Mouse (Mus musculus) adrenal gland, postnatal 4 days (tissue): Measurements from ENCODE around the gene Pitpnm3. TPM values are rescaled to one million over a fixed set of nuclear protein-coding genes. Genes with fewer than 3 reads are reported as not detected.

Experiments used
- DNase-seq, 2 experiments: peaks; one replicate each; pipeline ENCODE4 v3.0.0; 2021 to 2022; ENCODE audit warnings: low spot score in 2 of 2, mixed read lengths in 2 of 2
- total RNA-seq, 2 experiments: library from RNA; stranded (reverse); gene quantifications; 2 replicates each; pipeline ENCODE4 v1.2.3; 2021

Pitpnm3 gene
- total RNA-seq, 2 experiments from 2014 or later, result 0.79 to 1.4 TPM

- DNase-seq, result no peak
These were observed 829 bp upstream of the Pitpnm3 start for GRCm38 (mm10) chr11:72136231-72136982.

GRCm38 (mm10) chr11:72134536-72135382, 819 bp downstream of the Pitpnm3 start:
- no peak for DNase-seq

GRCm38 (mm10) chr11:72133075-72133474, 2.5 kb downstream of the Pitpnm3 start:
- no peak for DNase-seq

- DNase-seq, result peak in 1 of 2 experiments; percentile 32
These were observed 3.3 kb downstream of the Pitpnm3 start for GRCm38 (mm10) chr11:72132266-72132665.

- DNase-seq, result no peak
These were observed 3.9 kb downstream of the Pitpnm3 start for GRCm38 (mm10) chr11:72131697-72132096.

- no peak for DNase-seq
These were observed 4.7 kb downstream of the Pitpnm3 start for GRCm38 (mm10) chr11:72130905-72131304.

- DNase-seq, result no peak
These were observed 5.1 kb downstream of the Pitpnm3 start for GRCm38 (mm10) chr11:72130472-72130871.

- no peak for DNase-seq
These were observed 5.6 kb downstream of the Pitpnm3 start for GRCm38 (mm10) chr11:72130021-72130420.

GRCm38 (mm10) chr11:72129032-72129894, 6.3 kb downstream of the Pitpnm3 start:
- DNase-seq, result no peak

- DNase-seq, result no peak
These were observed 8.0 kb downstream of the Pitpnm3 start for GRCm38 (mm10) chr11:72127450-72128189.

- DNase-seq, result no peak
These were observed 9.8 kb downstream of the Pitpnm3 start for GRCm38 (mm10) chr11:72125781-72126180.

- DNase-seq, result no peak
These were observed 12.0 kb downstream of the Pitpnm3 start for GRCm38 (mm10) chr11:72123531-72123930.

- no peak for DNase-seq
These were observed 15.2 kb downstream of the Pitpnm3 start for GRCm38 (mm10) chr11:72120354-72120753.

- no peak for DNase-seq
These were observed 16.9 kb downstream of the Pitpnm3 start for GRCm38 (mm10) chr11:72118630-72119029.

GRCm38 (mm10) chr11:72113296-72113695, 22.3 kb downstream of the Pitpnm3 start:
- DNase-seq, result no peak

GRCm38 (mm10) chr11:72110726-72111125, 24.9 kb downstream of the Pitpnm3 start:
- no peak for DNase-seq

- DNase-seq, result no peak
These were observed 31.4 kb downstream of the Pitpnm3 start for GRCm38 (mm10) chr11:72104223-72104622.

- DNase-seq, result no peak
These were observed 32.0 kb downstream of the Pitpnm3 start for GRCm38 (mm10) chr11:72103530-72103929.

GRCm38 (mm10) chr11:72100996-72101395, 34.6 kb downstream of the Pitpnm3 start:
- no peak for DNase-seq

GRCm38 (mm10) chr11:72099181-72099580, 36.4 kb downstream of the Pitpnm3 start:
- DNase-seq, result no peak

GRCm38 (mm10) chr11:72098027-72098426, 37.6 kb downstream of the Pitpnm3 start:
- DNase-seq, result no peak
